Mouse (Mus musculus) kidney, postnatal 4 days (tissue): ENCODE data around the gene Chd4.

Experiments
- DNase-seq, 2 experiments: peaks; one replicate each; pipeline ENCODE4 v3.0.0; 2021; ENCODE audit warnings: mixed read lengths in 2 of 2

Chd4 gene

DNA sequence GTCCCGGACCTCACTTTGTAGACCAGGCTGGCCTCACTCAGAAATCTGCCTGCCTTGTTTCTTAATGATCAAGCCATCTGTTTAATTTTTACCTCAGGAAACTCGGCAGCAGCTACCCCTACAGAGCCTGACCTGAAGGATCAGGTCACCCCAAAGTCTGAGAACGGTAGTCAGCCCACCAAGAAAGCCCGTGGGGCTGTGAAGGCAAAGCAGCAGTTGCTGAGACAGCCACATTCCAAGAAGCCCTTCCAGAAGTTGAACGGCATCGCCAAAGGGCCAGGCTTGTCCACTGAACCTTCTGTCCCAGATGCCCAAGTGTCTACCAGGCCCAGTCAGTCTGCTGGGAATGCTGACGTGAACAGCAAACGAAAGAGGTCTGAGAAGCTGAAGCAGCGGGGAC, 48.1 kb downstream of the Chd4 start:
- no peak for DNase-seq

DNA sequence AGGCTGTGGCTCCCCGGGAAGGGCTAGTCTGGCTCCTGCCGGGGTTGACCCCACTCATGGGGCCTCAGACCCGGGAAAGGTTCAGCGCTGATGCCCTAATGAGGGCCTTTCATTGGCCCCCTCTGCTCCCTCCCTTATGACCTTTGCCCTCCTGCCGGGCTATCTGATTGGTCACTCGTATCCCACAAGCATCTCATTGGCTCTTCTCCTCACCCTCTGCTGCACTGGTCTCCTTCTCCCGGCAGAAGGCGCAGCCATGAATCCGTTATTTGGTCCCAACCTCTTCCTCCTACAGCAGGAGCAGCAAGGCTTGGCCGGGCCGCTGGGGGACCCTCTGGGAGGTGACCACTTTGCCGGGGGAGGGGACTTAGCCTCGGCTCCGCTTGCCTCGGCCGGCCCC, 49.2 kb downstream of the Chd4 start, which contains the start of gene Iffo1:
Gene Iffo1 (plus strand): TSS at position 241 of the 400 bp plus-strand sequence.
- peak; percentile 91 to 95 for DNase-seq

DNA sequence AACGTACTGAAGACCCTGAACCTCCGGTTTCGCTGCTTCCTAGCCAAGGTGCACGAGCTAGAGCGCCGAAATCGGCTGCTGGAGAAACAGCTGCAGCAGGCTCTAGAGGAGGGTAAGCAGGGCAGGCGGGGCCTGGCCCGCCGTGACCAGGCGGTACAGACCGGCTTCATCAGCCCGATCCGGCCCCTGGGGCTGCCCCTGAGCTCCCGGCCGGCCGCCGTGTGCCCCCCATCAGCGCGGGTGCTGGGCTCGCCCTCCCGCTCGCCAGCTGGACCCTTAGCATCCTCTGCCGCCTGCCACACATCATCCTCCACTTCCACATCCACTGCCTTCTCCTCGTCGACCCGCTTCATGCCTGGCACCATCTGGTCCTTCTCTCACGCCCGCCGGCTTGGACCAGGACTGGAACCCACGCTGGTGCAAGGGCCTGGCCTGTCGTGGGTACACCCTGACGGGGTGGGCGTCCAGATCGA, 49.7 kb downstream of the Chd4 start:
- DNase-seq, result no peak

DNA sequence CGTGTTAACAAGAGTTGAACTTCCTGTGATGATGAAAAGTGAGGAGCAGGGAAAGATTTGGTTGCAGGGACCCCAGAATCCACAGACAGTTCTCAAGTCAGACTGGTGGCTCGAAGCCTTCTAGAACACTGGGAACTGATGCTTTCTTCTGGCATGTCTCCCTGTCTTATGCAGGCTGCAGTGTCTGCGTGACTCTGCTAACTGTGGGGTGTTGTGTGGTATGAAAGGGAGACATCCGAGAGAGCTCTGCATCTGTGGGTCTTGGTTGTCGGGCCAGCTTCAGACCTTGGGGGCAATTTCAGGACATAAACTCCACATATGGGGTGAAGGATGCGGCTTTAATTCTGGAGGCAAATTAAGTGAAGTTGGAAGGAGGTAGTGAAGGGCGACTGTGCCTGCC, 50.4 kb downstream of the Chd4 start:
- no peak for DNase-seq

DNA sequence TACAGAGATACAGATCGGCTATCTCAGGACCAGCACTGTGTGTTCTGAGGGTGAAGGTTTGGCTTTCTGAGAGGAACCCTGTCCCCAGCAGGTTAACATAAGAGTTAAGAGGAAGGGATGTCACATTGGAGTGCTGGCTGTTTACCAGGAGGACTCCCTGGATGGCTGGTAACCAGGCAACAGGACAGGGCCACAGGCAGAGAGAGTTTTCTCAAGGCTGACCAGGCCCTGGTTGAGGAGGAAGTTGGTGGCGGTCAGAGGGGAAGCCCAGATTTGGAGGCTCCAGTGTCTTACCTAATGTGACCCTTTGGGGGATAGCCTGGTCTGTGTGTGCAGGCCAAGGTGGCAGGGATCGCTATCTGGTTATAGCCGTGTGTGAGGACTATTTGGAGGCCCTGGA, 51.0 kb downstream of the Chd4 start:
- DNase-seq, result no peak

DNA sequence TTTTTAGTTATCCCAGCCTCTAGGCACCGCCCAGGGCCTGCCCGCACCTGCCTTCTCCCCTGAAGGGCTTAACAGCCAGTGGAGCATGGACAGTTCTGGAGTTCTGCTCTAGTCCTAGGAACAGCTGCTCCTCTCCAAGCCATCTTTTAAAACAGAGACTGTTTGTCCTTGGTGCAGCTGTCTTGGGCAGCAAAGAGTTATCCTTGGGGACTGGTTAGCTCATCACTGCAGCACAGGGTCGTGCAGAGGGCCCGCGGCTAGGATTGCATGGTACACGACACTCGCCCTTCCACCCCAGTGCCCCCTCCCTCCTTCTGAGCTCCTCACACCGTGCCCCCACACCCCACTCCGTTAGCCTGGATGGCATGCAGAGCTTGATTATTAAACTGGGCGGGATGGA, 51.5 kb downstream of the Chd4 start:
- DNase-seq, result no peak

DNA sequence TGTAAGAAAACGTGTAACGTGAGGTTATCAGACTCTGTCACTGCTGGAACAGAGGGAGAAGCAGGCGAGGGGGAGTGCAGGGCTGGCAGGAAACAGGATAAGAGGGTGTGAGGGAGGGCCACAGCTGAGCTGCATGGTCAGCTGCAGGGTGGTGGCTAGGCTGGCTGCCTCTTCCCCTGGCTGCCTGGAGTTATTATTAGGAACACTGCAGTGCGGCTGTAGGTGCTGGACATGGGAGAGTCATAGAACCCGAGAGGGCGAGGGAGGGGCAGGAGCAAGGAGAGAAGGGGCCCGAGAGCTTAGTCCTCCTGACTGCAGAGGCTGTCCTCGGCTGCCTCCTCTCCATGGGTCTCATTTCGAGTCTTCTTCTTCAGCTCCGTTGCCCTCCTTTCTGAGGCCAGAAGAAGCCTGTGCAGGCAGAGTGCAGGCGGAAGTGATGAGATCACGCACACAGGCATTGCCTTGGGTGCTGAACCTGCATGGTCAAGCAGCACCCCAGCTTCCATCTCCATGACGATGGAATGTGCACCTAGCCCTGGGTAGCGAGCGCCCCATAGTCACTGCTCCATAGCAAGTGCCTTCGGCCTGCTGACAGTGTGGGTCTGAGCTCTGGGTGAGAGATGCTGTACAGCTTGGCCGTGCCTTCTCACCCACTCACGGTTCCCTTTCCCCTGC, 52.6 kb downstream of the Chd4 start:
- DNase-seq, result peak; percentile 58 to 72

DNA sequence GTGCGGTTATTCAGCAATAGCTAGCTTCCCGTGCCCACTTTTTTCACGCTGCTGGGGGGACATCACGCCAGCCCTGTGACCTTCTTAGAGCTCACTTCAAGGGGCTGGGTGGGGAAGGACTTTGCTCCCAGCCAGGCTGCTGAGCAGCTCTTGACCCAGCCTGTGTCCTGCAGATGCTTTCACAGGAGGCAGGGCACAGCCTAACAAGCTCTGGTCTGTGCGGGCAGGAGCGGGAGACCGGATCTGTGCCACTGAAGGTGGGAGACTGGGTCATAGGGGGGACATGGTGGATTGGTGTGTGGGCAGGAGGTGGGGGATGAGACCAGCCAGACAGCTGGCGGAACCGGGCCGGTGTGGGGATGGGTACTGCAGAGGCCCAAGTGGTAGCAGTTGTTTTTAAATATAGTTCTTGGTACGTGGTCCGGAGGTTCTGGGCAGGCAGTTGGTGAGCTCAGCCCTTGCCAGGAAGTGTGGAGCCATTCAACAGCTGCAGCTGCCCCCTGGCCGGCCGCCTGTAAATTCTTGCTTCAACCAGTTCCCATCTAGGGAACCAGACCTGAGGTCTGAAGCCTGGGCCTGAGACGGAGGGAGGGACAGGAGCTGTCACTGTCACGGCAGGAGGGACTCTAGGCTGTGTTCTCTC, 53.3 kb downstream of the Chd4 start:
- peak; percentile 66 to 76 for DNase-seq

DNA sequence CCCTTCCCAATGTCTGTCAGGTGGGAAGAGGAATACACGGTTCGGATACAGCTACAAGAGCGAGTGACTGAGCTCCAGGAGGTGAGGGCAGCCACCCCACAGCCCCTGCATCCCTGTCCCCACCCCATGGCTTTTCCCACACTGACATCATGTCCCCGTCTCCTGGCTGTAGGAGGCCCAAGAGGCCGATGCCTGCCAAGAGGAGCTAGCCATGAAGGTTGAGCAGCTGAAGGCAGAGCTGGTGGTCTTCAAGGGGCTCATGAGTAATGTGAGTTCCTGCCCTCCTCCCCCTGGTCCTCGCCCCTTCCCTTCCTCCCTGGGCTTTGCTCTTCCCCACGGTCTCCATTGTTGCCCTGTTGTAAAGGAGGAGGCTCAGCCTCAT, 53.8 kb downstream of the Chd4 start:
- DNase-seq, result no peak

DNA sequence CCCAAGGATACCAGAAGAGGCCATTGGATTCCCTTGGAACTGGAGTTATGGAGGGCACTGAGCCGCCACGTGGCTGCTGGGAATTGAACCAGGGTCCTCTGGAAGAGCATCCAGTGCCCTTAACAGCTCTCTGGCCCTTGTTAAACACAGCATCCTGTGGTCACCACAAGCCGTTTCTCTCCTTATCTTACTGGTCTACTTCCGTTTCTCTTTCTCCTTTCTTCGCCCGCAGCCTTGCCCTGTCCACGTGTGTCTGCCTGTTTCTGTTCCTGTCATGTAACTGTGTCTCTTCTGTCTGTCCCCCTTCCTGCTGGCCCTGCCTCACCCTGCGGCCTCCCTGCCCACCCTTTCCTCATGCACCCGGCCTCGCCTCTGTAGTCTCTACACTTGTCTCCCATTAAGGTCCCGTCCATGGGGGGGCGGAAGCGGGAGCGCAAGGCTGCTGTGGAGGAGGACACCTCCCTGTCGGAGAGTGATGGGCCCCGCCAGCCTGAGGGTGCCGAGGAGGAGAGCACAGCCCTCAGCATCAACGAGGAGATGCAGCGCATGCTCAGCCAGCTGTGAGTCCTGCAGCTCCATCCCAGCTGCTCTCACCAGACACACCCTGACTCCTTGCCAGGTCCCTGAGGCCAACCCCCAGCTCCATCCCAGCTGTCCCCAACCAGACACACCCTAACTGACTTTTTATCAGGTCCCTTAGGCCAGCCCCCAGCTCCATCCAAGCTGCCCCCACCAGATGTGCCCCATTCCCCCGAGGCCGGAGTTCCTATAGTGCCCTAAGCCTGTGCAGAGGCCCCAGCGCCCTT, 56.6 kb downstream of the Chd4 start:
- peak in 1 of 2 experiments; percentile 45 for DNase-seq

DNA sequence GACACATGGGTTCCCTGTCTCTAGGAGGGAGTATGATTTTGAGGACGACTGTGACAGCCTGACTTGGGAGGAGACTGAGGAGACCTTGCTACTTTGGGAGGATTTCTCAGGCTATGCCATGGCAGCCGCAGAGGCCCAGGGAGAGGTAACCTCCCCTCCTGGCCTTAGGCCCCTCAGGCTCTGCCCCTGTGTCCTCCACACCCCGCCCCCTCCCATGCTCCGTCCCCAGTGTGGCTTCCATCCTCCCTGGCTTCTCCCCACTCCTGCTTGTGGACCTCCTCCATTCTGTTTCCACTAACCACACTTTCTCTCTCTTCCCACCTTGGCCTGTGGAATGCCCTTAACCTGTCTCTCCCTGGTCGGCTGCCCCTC, 57.2 kb downstream of the Chd4 start:
- DNase-seq, result no peak

DNA sequence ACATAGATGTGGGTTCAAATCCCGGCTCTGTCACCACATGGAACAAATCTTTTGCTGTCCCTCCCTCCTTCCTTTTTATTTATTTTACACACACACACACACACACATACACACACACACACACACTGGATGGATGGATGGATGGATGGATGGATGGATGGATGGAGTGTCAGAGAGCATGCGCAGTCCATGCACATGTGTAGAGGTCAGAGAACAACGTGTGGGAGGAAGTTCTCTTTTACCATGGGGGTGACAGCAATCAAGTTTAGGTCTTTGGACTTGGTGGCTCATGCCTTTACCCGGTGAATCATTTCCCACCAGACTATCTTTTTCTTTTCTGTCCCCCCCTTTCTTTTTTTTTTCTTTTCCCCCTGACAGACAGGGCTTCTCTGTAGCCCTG, 57.9 kb downstream of the Chd4 start:
- no peak for DNase-seq

DNA sequence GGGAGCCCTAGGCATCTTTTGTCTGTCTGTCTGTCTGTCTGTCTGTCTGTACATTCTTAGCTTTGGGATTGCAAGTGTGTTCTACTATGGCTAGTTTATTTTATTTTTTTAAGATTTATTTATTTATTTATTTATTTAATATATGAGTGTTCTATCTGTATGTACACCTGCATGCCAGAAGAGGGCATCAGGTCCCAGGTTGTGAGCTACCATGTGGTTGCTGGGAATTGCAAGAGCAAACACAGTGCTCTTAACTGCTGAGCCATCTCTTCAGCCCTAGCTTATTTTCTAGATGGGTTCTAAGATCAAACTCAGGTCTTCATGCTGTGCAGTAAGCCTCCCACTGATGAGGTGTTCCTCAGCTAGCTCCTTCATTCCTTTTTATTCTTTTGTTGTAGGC, 58.8 kb downstream of the Chd4 start:
- peak in 1 of 2 experiments; percentile 49 for DNase-seq

DNA sequence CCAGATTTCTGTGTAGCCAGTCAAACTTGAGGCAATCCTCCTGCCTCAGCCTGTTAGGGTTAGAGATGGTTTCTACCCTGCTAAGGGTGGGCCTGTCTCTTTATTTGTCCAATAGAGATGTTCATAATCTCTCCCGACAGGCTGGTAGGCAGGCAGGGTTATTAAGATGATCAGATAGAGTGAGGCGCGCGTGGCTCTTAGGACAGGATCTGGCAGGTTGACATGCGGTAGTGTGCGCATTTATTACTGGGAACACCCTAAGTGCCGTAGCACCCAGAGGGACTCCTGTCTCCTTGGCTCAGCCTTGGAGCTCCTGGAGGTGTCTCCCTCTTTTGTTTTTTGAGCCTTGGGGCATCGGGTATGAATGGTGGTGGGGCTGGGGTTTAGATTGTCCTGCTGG, 59.5 kb downstream of the Chd4 start:
- DNase-seq, result no peak

DNA sequence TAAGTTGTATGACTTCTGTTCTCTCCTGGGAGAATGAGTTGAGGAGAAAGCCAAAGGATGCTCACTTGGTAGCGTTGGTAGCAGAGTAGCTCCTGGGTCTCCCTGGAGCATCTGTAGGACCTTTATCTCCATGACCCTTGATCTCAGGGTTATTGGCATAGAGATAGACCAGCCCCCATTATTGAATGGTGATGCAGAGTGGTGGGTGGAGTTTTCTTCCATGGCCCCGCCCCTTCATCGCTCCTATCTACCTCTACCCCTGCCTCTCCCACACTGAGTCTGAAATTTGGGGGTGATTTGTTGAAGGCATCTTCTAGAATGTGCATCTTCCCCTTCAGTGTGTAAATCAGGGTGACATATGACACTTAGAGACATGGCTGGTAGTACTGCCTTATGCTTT, 60.7 kb downstream of the Chd4 start:
- DNase-seq, result no peak

DNA sequence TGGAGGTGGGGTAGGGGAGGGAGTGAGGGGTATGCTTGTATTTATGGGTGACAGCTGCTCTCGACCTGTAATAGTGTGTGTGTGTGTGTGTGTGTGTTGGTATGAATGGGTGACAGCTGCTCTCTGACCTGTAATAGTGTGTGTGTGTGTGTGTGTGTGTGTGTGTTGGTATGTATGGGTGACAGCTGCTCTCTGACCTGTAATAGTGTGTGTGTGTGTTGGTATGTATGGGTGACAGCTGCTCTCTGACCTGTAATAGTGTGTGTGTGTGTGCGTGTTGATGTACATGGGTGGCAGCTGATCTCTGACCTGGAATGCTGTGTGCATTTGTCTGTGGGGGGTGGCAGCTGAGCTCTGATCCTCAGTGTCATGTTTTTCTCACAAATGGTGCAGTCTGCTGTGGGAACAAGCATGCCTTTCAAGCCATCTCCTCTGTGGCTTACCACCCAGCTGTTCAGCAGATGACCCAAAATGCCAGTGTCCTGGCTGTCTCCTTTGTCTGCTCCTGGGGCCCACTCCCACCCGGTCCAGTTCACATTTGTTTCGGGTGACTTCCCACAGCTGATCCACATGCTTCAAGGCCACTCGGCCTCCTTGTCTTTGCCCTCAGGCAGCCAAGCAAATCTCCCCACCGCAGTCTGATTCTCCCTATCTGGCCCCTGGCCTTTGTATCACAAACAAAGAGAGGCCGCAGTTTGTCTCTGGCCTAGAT, 61.3 kb downstream of the Chd4 start:
- peak in 1 of 2 experiments; percentile 45 for DNase-seq

DNA sequence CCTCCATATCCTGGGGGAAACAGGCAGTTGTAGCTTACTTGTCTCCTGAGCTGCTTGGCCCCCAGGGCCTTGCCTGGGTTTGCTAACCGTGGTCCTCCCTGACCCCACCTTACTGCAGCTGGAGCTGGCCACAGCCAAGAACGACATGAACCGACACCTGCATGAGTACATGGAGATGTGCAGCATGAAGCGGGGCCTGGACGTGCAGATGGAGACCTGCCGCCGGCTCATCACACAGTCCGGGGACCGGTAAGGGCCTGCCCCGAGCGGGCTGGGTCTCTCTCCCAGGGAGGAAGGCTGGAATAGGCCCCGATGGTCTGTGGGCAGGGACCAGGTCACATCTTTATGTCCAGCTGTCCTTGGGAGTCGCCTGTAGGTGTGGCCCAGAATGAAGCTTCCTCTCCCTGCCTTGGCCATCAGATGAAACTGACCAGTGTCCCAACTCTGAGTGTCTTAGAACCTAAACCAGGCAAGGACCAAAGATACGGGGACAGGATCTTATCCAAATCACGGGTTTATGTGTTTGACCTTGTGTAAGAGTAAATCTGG, 63.2 kb downstream of the Chd4 start:
- no peak for DNase-seq

DNA sequence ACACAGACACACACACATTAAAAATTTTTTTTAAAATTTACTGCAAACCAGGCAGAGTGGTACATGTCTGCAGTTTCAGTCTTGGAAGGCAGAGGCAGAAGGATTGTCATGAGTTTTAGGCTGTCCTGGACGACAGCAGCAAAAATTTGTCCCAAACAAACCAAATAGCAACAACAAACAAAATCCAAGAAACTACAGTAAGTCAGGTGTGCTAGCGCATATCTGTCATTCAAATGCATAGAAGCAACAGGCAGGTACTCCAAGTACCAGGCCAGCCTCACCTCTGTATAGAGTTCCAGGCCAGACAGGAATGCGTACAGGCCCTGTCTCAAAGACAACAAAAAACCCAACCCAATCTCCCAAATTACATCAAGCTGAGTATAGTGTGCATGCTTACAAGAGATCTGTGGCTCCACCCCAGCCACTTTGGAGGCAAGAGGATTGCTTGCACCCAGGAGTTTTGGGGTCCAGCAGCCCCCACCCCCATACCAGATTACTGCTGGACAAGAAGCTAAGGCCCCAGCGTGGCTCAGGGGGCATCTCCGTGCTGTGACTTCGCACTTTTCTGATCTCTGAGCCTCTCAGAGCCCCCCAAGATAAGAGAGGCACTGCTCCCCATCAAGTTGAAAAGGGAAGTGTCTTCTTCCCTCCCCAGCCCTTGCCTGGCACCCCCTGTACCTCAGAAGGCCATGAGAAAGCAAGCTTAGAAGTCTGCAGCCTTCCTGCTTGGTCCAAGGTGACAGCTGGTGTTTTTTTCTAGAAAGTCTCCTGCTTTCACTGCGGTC, 64.2 kb downstream of the Chd4 start:
- no peak for DNase-seq

DNA sequence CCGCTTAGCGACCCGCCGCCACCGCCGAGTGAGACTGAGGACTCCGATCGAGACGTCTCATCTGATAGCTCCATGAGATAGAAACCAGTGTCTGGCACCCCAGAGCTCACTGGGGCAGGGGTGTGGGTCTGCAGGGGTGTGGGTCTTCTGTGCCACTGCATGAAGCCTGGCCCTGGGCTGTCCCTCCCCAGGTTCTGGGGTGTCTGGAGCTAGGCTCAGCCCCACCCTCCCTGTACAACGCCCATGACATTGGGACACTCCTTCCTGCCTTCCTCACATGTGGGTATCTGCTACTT, 64.7 kb downstream of the Chd4 start:
- DNase-seq, result no peak

DNA sequence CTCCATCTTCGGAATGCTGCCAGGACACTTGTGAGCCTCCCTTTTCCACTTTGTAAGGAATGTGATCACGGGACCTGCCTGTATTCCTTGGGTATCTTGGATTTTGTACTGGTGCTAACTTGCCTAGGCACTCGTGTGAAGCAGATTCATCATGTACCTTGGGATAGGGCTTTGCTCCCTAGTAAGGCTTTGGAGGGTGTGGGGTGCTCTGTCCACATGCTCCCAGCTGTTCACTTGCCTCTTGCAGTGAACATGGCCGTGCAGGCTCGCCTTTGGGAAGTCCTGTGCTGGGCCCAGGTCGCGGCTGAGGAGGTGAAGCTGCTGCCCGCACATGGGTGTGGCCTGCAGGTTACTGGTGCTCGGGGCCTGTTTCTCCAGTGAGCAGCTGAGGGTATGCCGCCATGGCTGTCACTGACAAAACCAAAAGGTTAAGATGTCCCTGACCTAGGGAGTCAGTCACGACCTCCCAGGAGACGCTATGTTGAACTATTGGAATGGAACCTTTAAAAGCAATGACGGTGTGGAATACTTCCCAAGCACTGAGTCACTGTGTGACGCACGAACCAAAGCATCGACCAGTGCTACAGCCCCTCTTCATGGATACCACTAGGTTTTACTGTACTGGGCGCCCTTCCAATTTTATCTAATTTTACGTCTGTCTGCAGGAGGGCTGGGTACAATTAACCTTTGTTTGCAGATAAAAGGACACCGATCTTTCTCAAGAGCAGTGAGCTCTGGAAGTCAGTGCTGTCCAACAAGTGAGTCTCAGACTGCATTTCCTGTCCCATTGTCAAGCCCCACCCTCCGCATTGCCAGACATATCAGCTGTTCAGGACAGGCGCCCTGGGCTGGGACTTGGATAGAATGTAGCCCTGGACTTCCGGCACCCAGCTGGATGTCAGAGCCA, 65.3 kb downstream of the Chd4 start:
- peak; percentile 73 to 82 for DNase-seq

DNA sequence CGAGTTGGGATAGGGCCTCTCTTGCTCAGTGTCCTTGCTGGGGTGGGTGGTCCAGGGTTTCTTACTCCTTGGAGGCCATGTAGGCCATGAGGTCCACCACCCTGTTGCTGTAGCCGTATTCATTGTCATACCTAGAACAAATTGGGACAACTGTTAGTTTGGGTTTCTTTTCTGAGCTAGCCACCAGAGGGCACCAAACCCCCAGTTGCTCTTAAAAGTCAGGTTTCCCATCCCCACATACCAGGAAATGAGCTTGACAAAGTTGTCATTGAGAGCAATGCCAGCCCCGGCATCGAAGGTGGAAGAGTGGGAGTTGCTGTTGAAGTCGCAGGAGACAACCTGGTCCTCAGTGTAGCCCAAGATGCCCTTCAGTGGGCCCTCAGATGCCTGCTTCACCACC, 66.2 kb downstream of the Chd4 start:
- DNase-seq, result peak; percentile 82 to 84
